Mouse (Mus musculus) spleen, postnatal 36 days (tissue): ENCODE measurements around the gene Glra3.

Experiments
- DNase-seq, 2 experiments: peaks; one replicate each; pipeline ENCODE4 v3.0.0; 2022; ENCODE audit warnings: low spot score in 2 of 2, mixed read lengths in 1 of 2

Gene Glra3

DNA sequence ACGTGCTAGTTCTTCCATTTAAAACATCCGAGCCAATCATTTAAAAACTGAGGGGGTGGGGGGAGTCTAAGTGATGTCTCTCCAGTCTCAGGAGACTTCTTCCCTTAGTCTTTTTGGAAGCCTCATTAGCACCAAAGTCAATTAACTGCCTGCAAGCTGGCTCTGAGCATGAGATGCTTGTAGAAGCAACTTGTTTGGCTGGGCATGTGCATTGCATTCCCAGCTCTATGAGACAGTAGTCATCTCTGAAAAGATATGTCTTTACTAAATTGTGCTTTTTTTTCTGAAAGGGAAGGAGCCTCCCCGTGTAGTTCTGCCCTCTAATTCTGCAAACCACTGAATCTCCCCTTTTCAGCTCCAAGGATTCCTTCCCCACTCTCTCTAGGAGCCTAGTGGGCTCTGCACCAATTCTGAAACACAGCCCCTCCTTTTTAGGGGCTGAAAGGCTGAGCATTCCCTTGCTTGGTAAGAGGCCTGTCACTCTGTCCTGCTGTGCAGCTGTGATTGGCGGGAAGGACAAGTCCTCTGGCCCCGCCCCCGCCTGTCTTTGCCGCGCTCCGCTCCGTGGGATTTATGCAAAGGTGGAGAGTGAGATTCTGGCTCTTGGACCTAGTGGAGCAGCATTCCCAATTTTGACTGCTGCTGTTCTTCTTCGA, at the start of gene Glra3:
Gene Glra3 (plus strand): TSS at position 591 of the 656 bp plus-strand sequence.
- no peak for DNase-seq

GRCm38 (mm10) chr8:55906848-55907247, 33.4 kb upstream of the Glra3 start, which contains the start of gene Adam29:
Adam29 (minus strand) TSS chr8:55906948.
- no peak for DNase-seq

- DNase-seq: no peak
These were observed 243 bp downstream of the Glra3 start for GRCm38 (mm10) chr8:55940526-55940880.

GRCm38 (mm10) chr8:55964759-55965320, 24.6 kb downstream of the Glra3 start:
- no peak for DNase-seq

GRCm38 (mm10) chr8:55997859-55998258, 57.6 kb downstream of the Glra3 start:
- DNase-seq: no peak

DNA sequence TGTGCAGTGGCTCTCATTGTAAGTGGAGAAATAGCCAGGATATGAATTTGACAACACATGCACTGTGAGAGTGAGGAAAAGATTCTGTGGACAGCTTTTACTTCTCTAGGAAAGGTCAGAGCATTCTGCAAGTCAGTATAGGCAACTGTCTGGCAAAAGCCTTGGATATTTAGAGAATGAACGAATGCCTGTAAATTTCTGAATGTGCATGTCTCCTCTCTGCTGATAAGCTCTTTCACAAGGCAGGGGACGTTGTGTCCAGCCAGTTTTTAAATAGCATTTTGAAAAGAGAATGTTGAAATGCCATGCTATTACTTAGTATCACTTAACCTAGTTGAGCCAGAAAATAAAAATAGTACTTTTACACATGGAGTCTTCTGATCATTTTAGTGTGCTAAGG, 114.1 kb downstream of the Glra3 start:
- no peak for DNase-seq

DNA sequence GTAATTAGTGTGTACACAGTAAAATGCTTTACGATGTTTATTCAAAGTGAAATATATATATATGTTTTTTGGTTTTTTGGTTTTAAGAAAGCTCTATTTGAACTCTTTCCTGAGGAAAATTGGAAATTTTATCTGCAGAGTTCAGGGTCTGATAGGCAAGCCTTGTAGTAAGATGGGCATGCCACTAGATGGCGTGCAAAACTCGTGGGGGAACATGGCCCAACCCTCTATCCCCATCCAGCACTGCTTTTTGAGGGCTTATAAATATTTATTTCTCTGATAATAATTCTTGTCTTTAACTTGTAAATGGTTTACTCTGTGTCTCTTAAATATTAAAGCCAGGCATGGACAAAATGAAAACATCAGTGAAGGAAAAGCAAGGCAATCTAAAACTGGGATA, 122.8 kb downstream of the Glra3 start:
- peak in 1 of 2 experiments; percentile 4 for DNase-seq

DNA sequence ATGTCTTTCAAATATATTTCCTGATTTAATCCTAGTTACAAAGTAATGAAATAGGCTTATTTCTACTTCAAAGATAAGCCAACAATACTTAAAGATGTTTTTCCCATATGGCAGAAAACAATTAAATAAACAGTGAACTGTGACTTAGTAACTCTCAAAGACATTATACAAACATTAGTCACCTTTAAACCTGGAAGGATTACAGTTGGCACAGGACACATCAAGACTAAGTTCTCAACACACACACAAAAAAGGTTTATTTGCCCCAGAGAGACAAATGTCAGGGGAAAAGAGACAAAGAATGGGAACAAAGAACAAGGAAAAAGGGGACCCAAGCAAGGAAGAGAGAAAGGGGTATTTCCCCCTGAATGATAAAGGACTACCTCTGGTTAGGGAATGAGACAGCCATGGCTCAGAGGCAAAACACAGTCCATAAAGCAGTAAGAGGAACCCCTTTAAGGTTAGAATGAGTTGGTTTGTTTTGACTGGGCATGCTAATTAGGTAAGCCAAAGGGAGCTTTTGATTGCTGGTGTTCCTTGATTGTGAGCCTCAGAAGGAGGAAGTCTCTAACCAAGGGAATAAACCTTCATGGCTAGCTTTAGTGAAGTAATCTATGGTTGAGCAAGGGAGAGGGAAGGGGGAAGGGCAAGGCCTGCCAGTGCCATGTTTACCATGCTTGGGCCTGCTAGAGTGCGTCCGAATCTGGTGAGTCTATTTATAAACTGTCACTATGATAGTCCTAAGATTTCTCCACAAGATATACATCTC, 130.4 kb downstream of the Glra3 start:
- no peak for DNase-seq

DNA sequence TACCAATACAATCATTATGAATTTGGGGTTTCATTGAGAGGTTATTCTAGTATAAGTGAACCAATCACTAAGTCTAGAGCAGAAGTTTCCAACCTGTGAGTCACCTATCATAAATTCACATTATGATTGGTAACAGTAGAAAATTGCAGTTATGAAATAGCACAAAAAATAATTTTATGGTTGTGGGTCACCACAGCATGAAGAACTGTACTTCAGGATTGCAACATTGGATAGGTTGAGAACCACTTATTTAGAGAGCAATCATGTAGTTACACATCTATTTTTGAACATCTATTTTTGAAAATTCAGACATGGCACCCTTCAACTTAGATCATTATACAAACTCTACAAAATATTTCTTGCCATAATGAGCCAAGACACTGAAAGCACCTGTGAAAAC, 143.4 kb downstream of the Glra3 start:
- no peak for DNase-seq

DNA sequence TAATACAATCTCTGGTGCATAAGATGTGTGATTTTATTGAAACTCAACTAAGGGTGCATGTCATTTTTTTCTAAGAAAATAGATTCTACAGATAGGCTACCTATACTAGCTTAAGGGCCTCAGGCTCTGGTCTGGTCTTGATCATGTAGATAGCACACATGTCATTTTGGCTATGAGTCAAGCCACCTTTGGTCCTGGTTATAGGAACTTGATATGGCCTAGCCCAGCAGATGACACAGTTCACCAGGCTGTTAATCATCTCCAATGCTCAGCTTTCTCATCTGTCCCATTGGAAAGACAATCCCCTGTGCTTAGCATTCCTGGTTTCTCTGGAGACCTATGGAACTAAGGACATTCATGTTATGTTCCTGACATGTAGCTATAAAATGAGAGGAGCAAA, 154.1 kb downstream of the Glra3 start:
- no peak for DNase-seq

DNA sequence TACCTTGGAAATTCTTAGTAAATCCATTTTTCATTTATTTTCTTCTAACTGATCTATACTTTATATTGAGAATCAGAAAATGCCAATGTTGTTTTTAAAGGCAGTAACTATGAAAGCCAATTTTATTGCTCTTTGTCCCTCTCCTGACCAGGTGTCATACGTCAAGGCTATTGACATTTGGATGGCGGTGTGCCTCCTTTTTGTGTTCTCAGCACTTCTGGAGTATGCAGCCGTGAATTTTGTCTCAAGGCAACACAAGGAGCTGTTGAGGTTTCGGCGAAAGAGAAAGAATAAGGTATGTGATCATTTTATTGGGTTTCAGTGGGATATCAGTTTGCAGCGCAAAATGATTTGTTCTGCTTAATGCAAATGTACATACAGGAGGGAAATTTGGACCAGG, 170.0 kb downstream of the Glra3 start:
- DNase-seq: no peak

- no peak for DNase-seq
These were observed 189.1 kb downstream of the Glra3 start for GRCm38 (mm10) chr8:56129357-56129756.

GRCm38 (mm10) chr8:56150697-56151096, 210.4 kb downstream of the Glra3 start:
- DNase-seq: no peak

GRCm38 (mm10) chr8:56151574-56151973, 211.3 kb downstream of the Glra3 start:
- no peak for DNase-seq

- DNase-seq: no peak
These were observed 218.7 kb downstream of the Glra3 start for GRCm38 (mm10) chr8:56158966-56159365.
